8 mouse cellular contexts compared by ENCODE assay signal in the genomic region with DNA sequence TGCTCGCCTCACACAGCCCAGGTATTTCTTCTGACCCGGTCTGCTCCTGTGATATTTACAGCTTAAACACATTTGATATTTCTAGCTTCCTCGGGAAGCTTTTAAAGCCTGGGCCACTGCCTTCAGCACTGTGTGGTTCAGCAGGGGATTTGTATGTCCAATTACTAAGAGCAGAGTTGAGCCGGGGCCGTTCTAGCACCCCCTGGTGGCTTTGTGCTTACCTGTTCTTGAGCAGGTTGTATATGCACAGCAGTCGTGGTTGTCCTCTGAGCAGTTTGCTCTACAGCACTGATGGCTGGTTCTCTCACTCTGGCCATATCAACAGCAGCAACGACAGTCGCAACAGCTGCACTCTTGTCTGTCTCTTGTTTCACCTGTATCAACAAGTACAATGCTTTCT. TPM values are rescaled to one million over a fixed set of nuclear protein-coding genes. Genes with fewer than 3 reads are reported as not detected.
A peak's percentile ranks its signal among the peaks of the same experiment; 100 is the strongest.
DNase-seq lines count a peak whose midpoint lies in the region; ATAC-seq and TF ChIP-seq lines count a peak whose summit lies in the region.

No protein-coding gene starts in this region.

- peak; percentile 85 for TF ChIP-seq CTCF in midbrain, postnatal 0 days (IDR thresholded peaks at IDR 0.05)

- no peaks in the 10 kb centered on the region for H3K27me3 ChIP-seq in heart, embryonic 12.5 days (replicated peaks)
- no peaks in the 10 kb centered on the region for H3K27me3 ChIP-seq in heart, embryonic 10.5 days (ENCODE audit: insufficient read depth, poor library complexity, severe bottlenecking)
- no peaks in the 10 kb centered on the region for H3K27me3 ChIP-seq in limb, embryonic 11.5 days (ENCODE audit: control insufficient read depth, insufficient read depth, low read length)
- no peaks in the 10 kb centered on the region for H3K27me3 ChIP-seq in midbrain, postnatal 0 days (ENCODE audit: insufficient read depth, low read length)

- H3K4me3 ChIP-seq in heart, embryonic 12.5 days, result no peak overlapping the region
- H3K4me3 ChIP-seq in heart, embryonic 10.5 days, result no peak overlapping the region
- H3K4me3 ChIP-seq in limb, embryonic 11.5 days (ENCODE audit: low read depth, low read length), result no peak overlapping the region
- no peak overlapping the region for H3K4me3 ChIP-seq in midbrain, postnatal 0 days (ENCODE audit: low read depth, low read length)

- WGBS in heart, embryonic 12.5 days, result 24% methylated on average over 8 of the region's 8 CpGs
- 35% methylated on average over 8 of the region's 8 CpGs for WGBS in heart, embryonic 10.5 days
- WGBS in limb, embryonic 11.5 days, result 26% methylated on average over 8 of the region's 8 CpGs
- WGBS in midbrain, postnatal 0 days, result 25% methylated on average over 8 of the region's 8 CpGs

- no peaks in the 10 kb centered on the region for H3K9me3 ChIP-seq in heart, embryonic 12.5 days (replicated peaks)
- no peaks in the 10 kb centered on the region for H3K9me3 ChIP-seq in heart, embryonic 10.5 days
- H3K9me3 ChIP-seq in limb, embryonic 11.5 days (ENCODE audit: control insufficient read depth, low read length), result no peaks in the 10 kb centered on the region
- H3K9me3 ChIP-seq in midbrain, postnatal 0 days (ENCODE audit: low read length), result no peaks in the 10 kb centered on the region

- peaks cover 73% of the 10 kb centered on the region for H3K36me3 ChIP-seq in heart, embryonic 12.5 days
- H3K36me3 ChIP-seq in heart, embryonic 10.5 days, result peaks cover 83% of the 10 kb centered on the region
- H3K36me3 ChIP-seq in limb, embryonic 11.5 days (ENCODE audit: control insufficient read depth, insufficient read depth, low read length), result no peaks in the 10 kb centered on the region
- no peaks in the 10 kb centered on the region for H3K36me3 ChIP-seq in midbrain, postnatal 0 days (ENCODE audit: insufficient read depth, low read length)

- H3K9ac ChIP-seq in heart, embryonic 12.5 days, result no peak overlapping the region
- no peak overlapping the region for H3K9ac ChIP-seq in limb, embryonic 11.5 days (ENCODE audit: low read length)
- no peak overlapping the region for H3K9ac ChIP-seq in midbrain, postnatal 0 days (replicated peaks; ENCODE audit: low read length, poor library complexity, severe bottlenecking)

- H3K4me1 ChIP-seq in heart, embryonic 12.5 days (replicated peaks), result peaks cover 26% of the 10 kb centered on the region
- H3K4me1 ChIP-seq in heart, embryonic 10.5 days, result peaks cover 7% of the 10 kb centered on the region
- H3K4me1 ChIP-seq in limb, embryonic 11.5 days (ENCODE audit: control insufficient read depth, insufficient read depth, low read length), result no peaks in the 10 kb centered on the region
- no peaks in the 10 kb centered on the region for H3K4me1 ChIP-seq in midbrain, postnatal 0 days (ENCODE audit: insufficient read depth, low read length)

- H3K27ac ChIP-seq in heart, embryonic 12.5 days (ENCODE audit: poor library complexity, severe bottlenecking), result no peak overlapping the region
- no peak overlapping the region for H3K27ac ChIP-seq in heart, embryonic 10.5 days
- H3K27ac ChIP-seq in limb, embryonic 11.5 days (replicated peaks; ENCODE audit: low read depth, low read length), result no peak overlapping the region
- no peak overlapping the region for H3K27ac ChIP-seq in midbrain, postnatal 0 days (ENCODE audit: low read depth, low read length)

- ATAC-seq in heart, embryonic 12.5 days (ENCODE audit: insufficient number of reproducible peaks, low FRiP score), result peak; percentile 36; the same call in 1 of the 2 replicates
- ATAC-seq in frontal cortex, adult (ENCODE audit: low TSS enrichment), result peak; percentile 94
- peak; percentile 79; the same call in 1 of the 2 replicates for ATAC-seq in limb, embryonic 11.5 days (ENCODE audit: insufficient number of reproducible peaks, low FRiP score, low TSS enrichment, low read depth)
- ATAC-seq in midbrain, postnatal 0 days (ENCODE audit: low FRiP score), result peak; percentile 81

- no peak for DNase-seq in heart, embryonic 10.5 days (ENCODE audit: low spot score)
- peak; percentile 59 for DNase-seq in cerebellum, adult 8-10 months
- DNase-seq in kidney, adult 9 months, result peak; percentile 82
- DNase-seq in limb, embryonic 11.5 days (ENCODE audit: low spot score), result peak; percentile 89
- peak; percentile 85 for DNase-seq in midbrain, postnatal 0 days (ENCODE audit: low spot score)
- peak; percentile 64 for DNase-seq in telencephalon, adult 2 months (ENCODE audit: low read depth, low spot score)

- no peak overlapping the region for H3K4me2 ChIP-seq in heart, embryonic 12.5 days
- no peak overlapping the region for H3K4me2 ChIP-seq in limb, embryonic 11.5 days (ENCODE audit: low read depth, severe bottlenecking)
- H3K4me2 ChIP-seq in midbrain, postnatal 0 days (ENCODE audit: low read depth, low read length, poor library complexity, severe bottlenecking), result no peak overlapping the region

RNA-seq across cellular contexts. Expression of gene Ttn, which starts 13.4 kb away (rescaled TPM):
- 570 and 652 TPM in 2 replicates for polyA plus RNA-seq in heart, embryonic 12.5 days (2016; fragmentation: Nextera tagmentation; extraction: Ambion mirVana)
- polyA plus RNA-seq in heart, embryonic 10.5 days (2016; fragmentation: Nextera tagmentation; extraction: Ambion mirVana), result 356 and 545 TPM in 2 replicates
- 6.3 and 7.1 TPM in 2 replicates for polyA plus RNA-seq in limb, embryonic 11.5 days (2014; fragmentation: Nextera tagmentation; extraction: Ambion mirVana)
- total RNA-seq in midbrain, postnatal 0 days (2014; rRNA removed), result 0.47 and 0.99 TPM in 2 replicates
- polyA plus RNA-seq in midbrain, postnatal 0 days (2015; fragmentation: Nextera tagmentation; extraction: Ambion mirVana), result 0.41 and 0.54 TPM in 2 replicates

Comparison
In these comparisons a context has a peak if more than half of its experiments do, and no peak if none do; other contexts are left out.
1. ATAC-seq: peak in every context shown above with its lines; median percentile 94 in frontal cortex, adult; 81 in midbrain, postnatal 0 days; 79 in limb, embryonic 11.5 days; 36 in heart, embryonic 12.5 days.
2. RNA of gene Ttn, which starts 13.4 kb away (polyA plus RNA-seq): 570 to 652 TPM in heart, embryonic 12.5 days and 356 to 545 TPM in heart, embryonic 10.5 days; 6.3 to 7.1 TPM in limb, embryonic 11.5 days and 0.41 to 0.54 TPM in midbrain, postnatal 0 days; every median in the first group is over 10 times any median in the second.